Mouse (Mus musculus) hindbrain, embryonic 11.5 days (tissue): ENCODE measurements around the gene AF067061. TPM values are rescaled to one million over a fixed set of nuclear protein-coding genes. Genes with fewer than 3 reads are reported as not detected.

ENCODE experiments used
- polyA plus RNA-seq: library from polyadenylated mRNA; unstranded; fragments of >200 nt; fragmentation: Nextera tagmentation; extraction: Ambion mirVana; gene quantifications from 2 replicates; pipeline ENCODE4 v1.2.1, GENCODE M21; 2014

Gene AF067061
- polyA plus RNA-seq, 1 experiment from 2014 or later, result not detected

Other genes starting within 250 kb of the AF067061 start
- not detected in 2 replicates for gene Gm36079, start 236.1 kb upstream of the AF067061 start, polyA plus RNA-seq
- not detected in 2 replicates for gene Gm21188, start 210.9 kb upstream of the AF067061 start, polyA plus RNA-seq
- not detected in 2 replicates for gene Gm20767, start 122.9 kb upstream of the AF067061 start, polyA plus RNA-seq
- not detected in 2 replicates for gene Gm21818, start 90.7 kb upstream of the AF067061 start, polyA plus RNA-seq
- gene Gm21762, start 47.2 kb upstream of the AF067061 start, polyA plus RNA-seq, result not detected in 2 replicates
- gene Gm21731, start 24.0 kb upstream of the AF067061 start, polyA plus RNA-seq, result not detected in 2 replicates
- 0.11 and 0.13 TPM in 2 replicates for gene BC147527, start 37.3 kb downstream of the AF067061 start, polyA plus RNA-seq
- gene Tcstv3, start 53.8 kb downstream of the AF067061 start, polyA plus RNA-seq, result not detected in 2 replicates